Mouse (Mus musculus) neural tube, embryonic 10.5 days (tissue): ENCODE measurements around the gene Cdiptos.

Source experiments
- DNase-seq: peaks from one replicate; pipeline ENCODE4 v3.0.0-alpha.2; 2017; ENCODE audit warnings: low spot score; ENCODE audit errors: extremely low spot score

The Cdiptos gene

GRCm38 (mm10) chr7:126976878-126977459, 1.1 kb upstream of the Cdiptos start:
- no peak for DNase-seq

GRCm38 (mm10) chr7:126975893-126975949, 177 bp downstream of the Cdiptos start, which contains the start of gene Cdipt:
Cdipt (plus strand) TSS chr7:126975914.
- no peak for DNase-seq

GRCm38 (mm10) chr7:126975493-126975892, 405 bp downstream of the Cdiptos start:
- no peak for DNase-seq

GRCm38 (mm10) chr7:126967361-126967760, 8.5 kb downstream of the Cdiptos start:
- no peak for DNase-seq

- no peak for DNase-seq
Measured at GRCm38 (mm10) chr7:126965568-126965967, 10.3 kb downstream of the Cdiptos start.

GRCm38 (mm10) chr7:126963548-126964286, 12.2 kb downstream of the Cdiptos start:
- DNase-seq = peak; percentile 34

GRCm38 (mm10) chr7:126961965-126962364, 13.9 kb downstream of the Cdiptos start:
- DNase-seq = no peak

GRCm38 (mm10) chr7:126961095-126961494, 14.8 kb downstream of the Cdiptos start:
- DNase-seq = no peak

- DNase-seq = no peak
Measured at GRCm38 (mm10) chr7:126959780-126960179, 16.1 kb downstream of the Cdiptos start.

GRCm38 (mm10) chr7:126955125-126955524, 20.8 kb downstream of the Cdiptos start:
- DNase-seq = no peak

- no peak for DNase-seq
Measured at GRCm38 (mm10) chr7:126952646-126953045, 23.3 kb downstream of the Cdiptos start.

- no peak for DNase-seq
Measured at GRCm38 (mm10) chr7:126951741-126952140, 24.2 kb downstream of the Cdiptos start.

GRCm38 (mm10) chr7:126950647-126951615, 25.0 kb downstream of the Cdiptos start:
- DNase-seq = no peak

- DNase-seq = peak; percentile 97
Measured at GRCm38 (mm10) chr7:126949793-126950646, 25.9 kb downstream of the Cdiptos start, which contains the start of gene Sez6l2. Sez6l2 (plus strand) TSS chr7:126950563.

- no peak for DNase-seq
Measured at GRCm38 (mm10) chr7:126949403-126949792, 26.5 kb downstream of the Cdiptos start, which contains the start of gene Asphd1. Asphd1 (minus strand) TSS chr7:126949582.

- no peak for DNase-seq
Measured at GRCm38 (mm10) chr7:126948626-126949025, 27.3 kb downstream of the Cdiptos start.

GRCm38 (mm10) chr7:126946530-126946929, 29.4 kb downstream of the Cdiptos start:
- no peak for DNase-seq

- no peak for DNase-seq
Measured at GRCm38 (mm10) chr7:126941801-126942200, 34.1 kb downstream of the Cdiptos start.

- DNase-seq = no peak
Measured at GRCm38 (mm10) chr7:126941171-126941570, 34.7 kb downstream of the Cdiptos start.

- no peak for DNase-seq
Measured at GRCm38 (mm10) chr7:126932652-126933051, 43.2 kb downstream of the Cdiptos start.

- DNase-seq = no peak
Measured at GRCm38 (mm10) chr7:126929046-126929445, 46.9 kb downstream of the Cdiptos start.
